Mouse (Mus musculus): ENCODE results near the gene Rpl3l. TPM values are rescaled to one million over a fixed set of nuclear protein-coding genes. Genes with fewer than 3 reads are reported as not detected.

Rpl3l gene
- polyA plus RNA-seq, 1 experiment from 2014 or later, result 1.6 TPM

- no peak for DNase-seq (ENCODE audit: low spot score)
Observed at GRCm38 (mm10) chr17:24742307-24742706, 14.7 kb downstream of the Rpl3l start.

DNA sequence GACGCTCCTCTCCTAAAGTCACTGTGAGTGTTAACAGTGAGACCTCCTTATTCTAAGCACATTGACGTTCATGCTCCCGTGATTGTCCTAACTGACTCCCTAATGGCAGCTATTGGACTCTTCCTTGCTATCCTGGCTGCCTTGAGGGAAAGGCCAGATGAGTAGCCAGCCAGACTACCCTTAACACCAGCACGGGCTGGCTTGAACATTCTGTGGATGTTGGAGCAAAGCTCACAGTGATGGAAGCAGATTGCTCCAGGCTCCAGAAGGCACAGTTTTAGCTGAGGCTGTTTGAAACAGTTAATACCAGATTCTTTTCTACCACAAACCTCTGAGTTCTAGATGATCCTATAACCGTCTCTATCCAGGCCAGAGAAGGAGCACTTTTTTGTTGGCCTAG, 16.3 kb downstream of the Rpl3l start:
- DNase-seq (ENCODE audit: low spot score), result no peak

DNA sequence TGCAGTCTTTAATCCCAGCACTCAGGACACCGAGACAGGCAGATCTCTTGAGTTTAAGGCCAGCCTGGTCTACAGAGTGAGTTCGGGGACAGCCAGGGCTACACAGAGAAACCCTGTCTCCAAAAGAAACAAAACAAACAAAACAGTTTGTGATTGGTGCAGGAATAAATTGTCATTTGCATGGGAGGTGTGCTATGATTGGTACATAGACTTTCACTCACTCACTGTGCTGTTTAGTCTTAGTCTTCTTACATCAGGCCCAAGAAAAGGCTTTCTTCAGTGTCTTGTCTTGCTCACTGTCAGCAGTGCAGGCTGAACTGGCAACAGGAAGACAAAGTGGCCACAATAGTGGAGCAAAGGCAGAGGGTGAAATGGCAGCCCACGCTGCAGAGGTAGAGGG, 16.8 kb downstream of the Rpl3l start:
- DNase-seq (ENCODE audit: low spot score), result no peak

DNA sequence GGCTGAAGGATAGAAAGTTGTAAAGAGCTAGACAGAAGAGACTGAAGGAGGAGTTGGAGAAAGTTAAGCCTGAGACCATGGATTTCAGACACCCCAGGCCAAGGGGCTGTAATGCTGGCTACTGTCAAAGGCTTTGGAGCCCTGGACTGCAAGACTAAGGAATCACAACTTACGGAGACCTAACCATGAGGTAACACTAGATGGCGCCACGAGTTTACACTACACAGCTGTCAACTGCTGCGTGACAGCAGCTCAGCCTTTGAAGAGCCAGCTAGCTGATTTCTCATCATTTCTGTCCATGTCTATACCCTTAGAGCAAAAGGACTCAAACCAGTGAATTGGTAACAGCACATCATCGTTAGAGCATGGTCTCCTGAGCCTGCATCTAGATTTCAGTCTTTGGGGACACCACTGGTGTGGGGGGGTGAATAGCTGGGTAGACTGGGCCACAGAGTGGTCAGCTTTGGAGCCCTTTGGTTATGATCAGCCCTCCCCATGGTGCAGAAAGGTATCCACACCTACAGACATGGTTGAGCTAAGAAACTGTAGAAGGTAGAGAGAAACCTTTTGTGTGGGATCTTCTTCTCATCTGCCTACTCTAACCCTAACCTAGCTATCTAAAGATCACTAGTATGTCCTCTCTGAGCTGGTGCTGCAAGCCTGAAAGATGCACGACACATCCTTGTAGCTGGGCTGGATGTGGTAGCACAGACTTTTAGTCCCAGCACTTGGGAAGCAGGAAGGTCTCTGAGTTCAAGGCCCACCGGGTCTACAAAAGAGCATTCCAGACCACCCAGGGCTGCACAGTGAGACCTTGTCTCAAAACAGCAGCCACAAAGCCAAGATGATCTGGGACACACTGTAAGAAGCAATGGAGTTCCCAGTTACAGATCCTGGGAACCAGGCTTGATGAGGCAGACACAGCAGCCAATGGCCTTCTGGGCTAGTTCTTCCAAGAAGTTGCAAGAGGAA, 18.2 kb downstream of the Rpl3l start:
- DNase-seq (ENCODE audit: low spot score), result peak; percentile 90

DNA sequence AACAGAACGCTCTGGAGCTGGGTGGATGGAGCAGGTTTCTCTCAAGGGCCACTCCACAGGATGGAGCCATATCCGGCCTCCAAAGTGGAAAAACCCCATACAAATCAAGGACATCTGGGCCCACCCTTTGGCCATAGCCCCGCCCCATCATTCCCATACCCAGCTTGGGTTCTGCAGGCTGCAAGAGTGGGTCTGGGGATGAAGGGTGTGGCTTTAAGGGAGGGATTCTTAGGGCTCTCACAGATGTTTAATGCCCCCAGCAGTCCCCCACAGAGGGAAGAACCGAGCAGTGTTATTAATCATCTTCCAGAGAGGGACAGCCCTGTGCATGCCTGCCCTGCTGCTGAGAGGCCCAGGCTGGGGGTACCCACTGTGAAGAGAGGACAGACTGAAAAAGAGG, 19.4 kb downstream of the Rpl3l start:
- no peak for DNase-seq (ENCODE audit: low spot score)

DNA sequence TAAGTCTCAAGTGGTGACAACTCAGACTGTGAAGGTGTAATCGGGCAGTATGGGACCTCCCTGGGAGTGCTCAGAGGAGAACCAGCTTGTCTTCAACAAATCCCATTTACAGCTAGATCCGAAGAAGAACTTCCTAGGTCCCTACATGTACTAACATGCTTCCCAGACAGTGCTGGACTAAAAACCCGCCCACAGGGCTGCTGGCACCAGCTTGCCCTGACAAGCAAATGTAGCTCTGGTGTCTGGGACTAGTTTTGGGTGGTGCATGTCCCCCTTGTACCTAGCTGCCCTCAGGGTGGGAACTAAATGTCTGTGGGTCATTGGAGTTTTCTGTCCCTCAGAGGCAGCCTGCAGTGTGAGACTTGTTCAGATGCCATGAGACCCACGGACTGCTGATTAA, 23.9 kb downstream of the Rpl3l start:
- DNase-seq (ENCODE audit: low spot score), result no peak

DNA sequence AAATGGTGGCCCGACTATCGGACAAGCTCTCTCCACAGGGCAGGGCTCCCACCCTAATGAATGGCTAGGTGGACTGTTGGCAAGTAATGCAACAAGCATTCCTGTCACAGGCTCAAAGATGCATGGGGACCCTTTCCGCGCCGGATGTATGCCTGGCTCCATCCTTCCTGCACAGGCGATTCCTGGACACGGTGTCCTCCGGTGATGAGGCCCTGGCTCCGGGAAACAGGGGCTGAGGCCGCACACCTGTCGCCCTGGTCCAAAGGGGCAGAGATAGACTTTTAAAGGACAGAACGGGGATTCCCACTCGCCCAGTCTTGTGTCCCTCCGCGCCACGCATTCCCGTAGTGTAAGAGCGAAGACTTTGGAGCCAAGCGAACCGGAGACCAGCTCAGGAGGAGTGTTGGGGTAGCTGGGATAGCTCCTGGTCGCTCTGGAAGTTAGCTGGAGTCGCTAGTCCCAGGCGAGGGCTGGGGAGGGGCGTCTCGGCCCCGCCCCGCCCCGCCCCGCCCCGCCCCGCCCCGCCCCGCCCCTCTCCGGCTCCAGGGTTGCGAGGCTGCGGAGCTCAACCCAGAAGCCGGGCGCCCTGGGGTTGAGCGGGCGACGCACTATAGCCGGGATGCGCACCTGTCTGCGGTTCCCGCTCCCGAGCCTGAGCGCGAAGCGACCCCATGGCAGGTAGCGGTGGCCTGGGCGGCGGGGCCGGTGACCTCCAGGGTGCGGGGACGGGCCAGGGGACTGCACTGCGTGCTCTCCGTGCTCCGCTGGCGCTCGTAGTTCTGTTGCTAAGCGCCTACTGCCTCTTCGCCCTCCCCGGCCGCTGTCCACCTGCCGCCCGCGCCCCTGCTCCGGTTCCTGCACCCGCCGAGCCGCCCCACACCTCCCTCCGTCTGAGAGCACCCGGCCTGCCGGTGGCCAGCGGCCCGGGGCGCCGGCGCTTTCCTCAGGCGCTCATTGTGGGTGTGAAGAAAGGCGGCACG, 25.1 kb downstream of the Rpl3l start, which contains the start of gene Hs3st6:
Gene Hs3st6, plus strand, starts transcription at position 574 of the 980 bp plus-strand sequence.
- DNase-seq (ENCODE audit: low spot score), result peak; percentile 43

GRCm38 (mm10) chr17:24757394-24757793, 29.8 kb downstream of the Rpl3l start:
- DNase-seq (ENCODE audit: low spot score), result no peak

DNA sequence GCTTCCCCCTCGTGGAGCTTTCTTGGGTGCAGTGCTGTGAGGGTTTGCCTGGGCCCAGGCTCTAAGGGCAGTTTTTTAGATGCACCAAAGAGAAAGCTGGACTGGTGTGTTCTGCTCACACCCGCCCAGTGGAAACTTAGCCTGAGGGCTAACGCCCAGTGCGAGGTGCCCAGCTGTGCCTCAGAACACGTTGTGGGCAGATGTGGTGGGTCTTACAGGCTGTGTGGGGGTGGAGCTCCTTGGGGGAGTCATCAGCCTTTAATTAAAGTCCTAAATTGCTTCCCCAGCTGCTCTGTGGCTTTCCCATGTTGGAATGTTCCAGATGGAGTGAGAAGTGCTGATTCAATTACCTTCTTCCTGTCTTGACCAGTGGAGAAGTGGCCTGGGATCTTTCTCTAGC, 33.5 kb downstream of the Rpl3l start:
- no peak for DNase-seq (ENCODE audit: low spot score)

- no peak for DNase-seq (ENCODE audit: low spot score)
Observed at GRCm38 (mm10) chr17:24765016-24765905, 37.6 kb downstream of the Rpl3l start.

GRCm38 (mm10) chr17:24766266-24766875, 38.8 kb downstream of the Rpl3l start:
- no peak for DNase-seq (ENCODE audit: low spot score)

- no peak for DNase-seq (ENCODE audit: low spot score)
Observed at GRCm38 (mm10) chr17:24769146-24769545, 41.5 kb downstream of the Rpl3l start.

DNA sequence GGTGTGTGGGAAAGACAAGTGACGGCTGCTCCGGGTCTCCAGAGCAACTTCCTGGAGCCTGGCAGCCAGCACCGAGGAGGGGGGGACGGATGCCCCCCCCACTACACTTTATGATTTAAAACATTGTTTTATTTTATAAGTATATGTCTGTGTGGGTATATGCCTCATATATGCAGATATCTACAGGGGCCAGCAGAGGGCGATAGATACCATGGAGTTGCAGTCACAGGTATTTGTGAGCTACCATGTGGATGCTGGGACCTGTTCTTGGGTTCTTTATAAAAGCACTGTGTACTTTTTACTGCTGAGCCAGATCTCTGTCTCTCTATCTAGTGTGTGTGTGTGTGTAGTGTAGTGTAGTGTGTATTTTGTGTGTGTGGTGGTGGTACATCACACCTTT, 45.6 kb downstream of the Rpl3l start:
- DNase-seq (ENCODE audit: low spot score), result no peak

- DNase-seq (ENCODE audit: low spot score), result no peak
Observed at GRCm38 (mm10) chr17:24775173-24775572, 47.6 kb downstream of the Rpl3l start.

GRCm38 (mm10) chr17:24777073-24777472, 49.5 kb downstream of the Rpl3l start:
- no peak for DNase-seq (ENCODE audit: low spot score)

DNA sequence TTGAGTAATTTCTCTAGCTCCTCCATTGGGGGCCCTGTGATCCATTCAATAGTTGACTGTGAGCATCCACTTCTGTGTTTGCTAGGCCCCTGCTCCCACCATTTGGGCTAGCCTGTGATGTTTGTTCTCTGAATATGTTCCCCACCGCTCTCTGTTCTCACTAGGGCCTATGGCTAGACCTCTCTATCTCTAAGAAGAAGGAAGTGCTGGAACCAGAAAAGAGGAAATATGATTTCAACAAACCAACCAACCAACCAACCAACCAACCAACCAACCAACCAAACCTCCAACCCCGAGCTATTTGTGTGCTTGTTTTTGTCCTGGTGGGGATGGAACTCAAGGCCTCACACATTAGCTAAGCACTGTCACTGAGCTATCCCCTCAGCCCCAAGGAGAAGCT, 53.2 kb downstream of the Rpl3l start:
- DNase-seq (ENCODE audit: low spot score), result no peak
